Mouse (Mus musculus): ENCODE results near the gene Plxnb2. TPM values are rescaled to one million over a fixed set of nuclear protein-coding genes. Genes with fewer than 3 reads are reported as not detected.
A peak's percentile ranks its signal among the peaks of the same experiment; 100 is the strongest.

Gene Plxnb2
- polyA plus RNA-seq, 1 experiment: 89.4 TPM

- no peak for DNase-seq (ENCODE audit: low read depth in 1 of 2, low spot score in 2 of 2)
- no peak within 1 kb of the TSS for H3K27ac ChIP-seq (ENCODE audit: insufficient read depth, low read length)
- no peak for TF ChIP-seq POLR2A (IDR thresholded peaks at IDR 0.05; ENCODE audit: low read depth, low read length)
- no peak for TF ChIP-seq CTCF (IDR thresholded peaks at IDR 0.05; ENCODE audit: extremely low read depth, insufficient read depth, insufficient read length, insufficient replicate concordance)
- peaks cover 13% of the 10 kb centered on the region for H3K27me3 ChIP-seq (ENCODE audit: control insufficient read depth, insufficient read depth, low read length)
- H3K36me3 ChIP-seq (ENCODE audit: control insufficient read depth, insufficient read depth, low read length): peaks cover 4% of the 10 kb centered on the region
- peaks cover 27% of the 10 kb centered on the region for H3K4me1 ChIP-seq (ENCODE audit: control insufficient read depth, insufficient read depth, insufficient read length)
- H3K4me3 ChIP-seq (ENCODE audit: extremely low read depth, insufficient read depth, insufficient read length): peak within 1 kb of the TSS; percentile 40; the same call in 1 of the 2 replicates
- WGBS: 4% methylated on average over 21 of the region's 21 CpGs
Measured at GRCm38 (mm10) chr15:89140659-89141252, 39.8 kb downstream of the Plxnb2 start, which contains the start of gene Mapk12. Gene Mapk12 (minus strand): TSS chr15:89140703.

- WGBS: 1% methylated on average over 53 of the region's 53 CpGs
- Histone ChIP-seq H3K27me3 (ENCODE audit: control insufficient read depth, insufficient read depth, low read length) (peaks cover 13% of the 10 kb centered on the region), H3K4me1 (ENCODE audit: control insufficient read depth, insufficient read depth, insufficient read length) (peaks cover 21% of the 10 kb centered on the region), H3K36me3 (ENCODE audit: control insufficient read depth, insufficient read depth, low read length) (peaks cover 4% of the 10 kb centered on the region), H3K4me3 (ENCODE audit: extremely low read depth, insufficient read depth, insufficient read length) (peak overlapping the region; percentile 40; the same call in 1 of the 2 replicates), H3K27ac (ENCODE audit: insufficient read depth, low read length) (no peak overlapping the region)
- DNase-seq (ENCODE audit: low read depth in 1 of 2, low spot score in 2 of 2): no peak
- TF ChIP-seq CTCF (IDR thresholded peaks at IDR 0.05; ENCODE audit: extremely low read depth, insufficient read depth, insufficient read length, insufficient replicate concordance) (no peak), POLR2A (IDR thresholded peaks at IDR 0.05; ENCODE audit: low read depth, low read length) (no peak)
Measured at GRCm38 (mm10) chr15:89140048-89140658, 40.4 kb downstream of the Plxnb2 start.

- H3K4me3 ChIP-seq (ENCODE audit: extremely low read depth, insufficient read depth, insufficient read length): no peak overlapping the region
- H3K27me3 ChIP-seq (ENCODE audit: control insufficient read depth, insufficient read depth, low read length): peaks cover 13% of the 10 kb centered on the region
- H3K4me1 ChIP-seq (ENCODE audit: control insufficient read depth, insufficient read depth, insufficient read length): peaks cover 11% of the 10 kb centered on the region
- DNase-seq (ENCODE audit: low read depth in 1 of 2, low spot score in 2 of 2): no peak
- no peak overlapping the region for H3K27ac ChIP-seq (ENCODE audit: insufficient read depth, low read length)
- no peak for TF ChIP-seq POLR2A (IDR thresholded peaks at IDR 0.05; ENCODE audit: low read depth, low read length)
- no peak for TF ChIP-seq CTCF (IDR thresholded peaks at IDR 0.05; ENCODE audit: extremely low read depth, insufficient read depth, insufficient read length, insufficient replicate concordance)
- 87% methylated on average over 5 of the region's 6 CpGs for WGBS
- peaks cover 1% of the 10 kb centered on the region; the same call in 1 of the 2 replicates for H3K36me3 ChIP-seq (ENCODE audit: control insufficient read depth, insufficient read depth, low read length)
Measured at GRCm38 (mm10) chr15:89138531-89138930, 42.1 kb downstream of the Plxnb2 start.

GRCm38 (mm10) chr15:89138046-89138405 is 42.6 kb downstream of the Plxnb2 start:
- Histone ChIP-seq H3K4me3 (ENCODE audit: extremely low read depth, insufficient read depth, insufficient read length) (no peak overlapping the region), H3K36me3 (ENCODE audit: control insufficient read depth, insufficient read depth, low read length) (no peaks in the 10 kb centered on the region), H3K27ac (ENCODE audit: insufficient read depth, low read length) (no peak overlapping the region), H3K4me1 (ENCODE audit: control insufficient read depth, insufficient read depth, insufficient read length) (peaks cover 11% of the 10 kb centered on the region), H3K27me3 (ENCODE audit: control insufficient read depth, insufficient read depth, low read length) (peaks cover 13% of the 10 kb centered on the region)
- 89% methylated on average over 7 of the region's 7 CpGs for WGBS
- TF ChIP-seq CTCF (IDR thresholded peaks at IDR 0.05; ENCODE audit: extremely low read depth, insufficient read depth, insufficient read length, insufficient replicate concordance): no peak
- TF ChIP-seq POLR2A (IDR thresholded peaks at IDR 0.05; ENCODE audit: low read depth, low read length): no peak
- no peak for DNase-seq (ENCODE audit: low read depth in 1 of 2, low spot score in 2 of 2)

GRCm38 (mm10) chr15:89137378-89138045 is 43.1 kb downstream of the Plxnb2 start:
- 81% methylated on average over 11 of the region's 11 CpGs for WGBS
- Histone ChIP-seq H3K27me3 (ENCODE audit: control insufficient read depth, insufficient read depth, low read length) (peaks cover 13% of the 10 kb centered on the region), H3K4me1 (ENCODE audit: control insufficient read depth, insufficient read depth, insufficient read length) (peaks cover 14% of the 10 kb centered on the region), H3K36me3 (ENCODE audit: control insufficient read depth, insufficient read depth, low read length) (no peaks in the 10 kb centered on the region), H3K4me3 (ENCODE audit: extremely low read depth, insufficient read depth, insufficient read length) (no peak overlapping the region), H3K27ac (ENCODE audit: insufficient read depth, low read length) (no peak overlapping the region)
- DNase-seq (ENCODE audit: low read depth in 1 of 2, low spot score in 2 of 2): no peak
- TF ChIP-seq CTCF (IDR thresholded peaks at IDR 0.05; ENCODE audit: extremely low read depth, insufficient read depth, insufficient read length, insufficient replicate concordance) (no peak), POLR2A (IDR thresholded peaks at IDR 0.05; ENCODE audit: low read depth, low read length) (no peak)

GRCm38 (mm10) chr15:89136461-89137155 is 44.0 kb downstream of the Plxnb2 start:
- Histone ChIP-seq H3K27me3 (ENCODE audit: control insufficient read depth, insufficient read depth, low read length) (peaks cover 13% of the 10 kb centered on the region), H3K4me1 (ENCODE audit: control insufficient read depth, insufficient read depth, insufficient read length) (peaks cover 22% of the 10 kb centered on the region), H3K27ac (ENCODE audit: insufficient read depth, low read length) (no peak overlapping the region), H3K4me3 (ENCODE audit: extremely low read depth, insufficient read depth, insufficient read length) (no peak overlapping the region), H3K36me3 (ENCODE audit: control insufficient read depth, insufficient read depth, low read length) (no peaks in the 10 kb centered on the region)
- TF ChIP-seq CTCF (IDR thresholded peaks at IDR 0.05; ENCODE audit: extremely low read depth, insufficient read depth, insufficient read length, insufficient replicate concordance) (no peak), POLR2A (IDR thresholded peaks at IDR 0.05; ENCODE audit: low read depth, low read length) (no peak)
- 95% methylated on average over 5 of the region's 5 CpGs for WGBS
- DNase-seq (ENCODE audit: low read depth in 1 of 2, low spot score in 2 of 2): no peak

All from spleen, adult 2 months (tissue).